Mouse (Mus musculus): ENCODE results near the gene Neurl1a. TPM values are rescaled to one million over a fixed set of nuclear protein-coding genes. Genes with fewer than 3 reads are reported as not detected.

Gene Neurl1a
- polyA plus RNA-seq (2012; rRNA removed), result 13.5 and 21.7 TPM in 2 replicates

DNA sequence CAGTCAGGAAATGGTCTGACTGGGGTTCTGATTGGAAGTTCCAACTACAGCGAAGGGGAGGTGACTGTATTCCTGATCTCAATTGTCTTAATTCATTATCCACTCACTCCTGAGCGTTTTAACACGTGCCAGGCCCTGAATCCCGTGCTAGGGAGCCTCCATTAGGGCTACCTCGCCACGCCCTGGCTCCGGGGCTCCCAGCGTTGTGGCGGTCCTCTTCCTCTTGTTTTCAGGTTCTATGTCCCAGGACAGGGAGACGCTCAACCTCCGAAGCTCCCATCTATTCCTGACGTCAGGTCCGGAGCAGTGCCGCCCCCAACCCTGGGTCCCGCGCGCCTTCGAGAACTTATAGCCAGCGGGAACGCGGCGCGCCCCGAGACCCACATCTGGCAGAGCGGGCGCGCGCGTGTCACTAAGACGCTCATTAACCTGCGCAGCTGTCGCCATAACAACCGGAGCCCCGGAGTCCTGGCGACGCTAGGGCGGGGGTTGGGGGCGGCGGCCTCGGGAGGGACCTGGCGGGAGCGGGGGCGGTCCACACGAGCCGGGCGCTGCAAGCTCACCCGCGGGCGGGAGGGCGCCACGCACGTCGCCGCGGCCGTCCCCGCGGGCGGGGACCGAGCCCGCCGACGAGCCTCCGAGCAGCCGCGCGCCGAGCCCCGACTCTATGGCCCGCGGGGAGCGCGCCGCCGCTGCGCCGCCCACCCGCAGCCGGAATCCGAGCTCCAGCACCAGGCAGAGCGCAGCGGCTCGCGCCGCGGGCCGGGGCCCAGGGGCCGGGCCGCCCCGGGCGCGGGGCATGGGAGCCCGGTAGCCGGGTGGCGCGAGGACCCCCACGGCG lies at the start of gene Neurl1a:
TSS of gene Neurl1a (plus strand) at position 390 of the 841 bp plus-strand sequence.

DNA sequence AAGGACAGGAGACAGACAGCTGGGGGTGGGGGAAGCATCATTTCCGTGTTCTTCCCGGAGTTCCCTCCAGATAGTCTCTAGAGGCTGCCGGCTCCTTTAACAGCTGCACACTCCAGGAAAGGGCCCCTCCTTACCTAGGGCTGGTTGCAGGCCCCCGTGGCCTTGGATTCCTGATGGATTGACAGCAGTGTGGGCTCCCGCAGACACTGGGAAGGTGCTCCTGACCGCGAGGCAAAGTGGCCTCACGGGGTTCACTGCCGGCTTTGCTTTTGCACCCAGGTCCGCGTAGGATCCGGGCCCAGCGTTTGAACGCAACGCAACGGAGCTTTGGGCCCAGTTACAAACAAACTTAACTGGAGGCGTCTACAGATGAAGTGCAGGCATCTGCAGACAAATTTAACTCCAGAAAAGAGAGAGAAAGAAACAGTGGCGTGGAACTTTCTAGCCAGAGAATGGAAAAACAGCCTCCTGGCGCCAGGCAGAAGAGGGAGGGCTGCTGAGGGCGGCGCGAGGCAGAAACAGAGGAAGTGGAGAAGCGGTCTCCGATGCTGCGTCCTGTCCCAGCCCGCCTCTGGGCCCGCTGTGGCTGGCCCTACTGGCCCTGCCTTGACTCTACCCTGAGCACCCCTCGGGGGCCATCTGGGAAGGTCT lies 40.7 kb upstream of the Neurl1a start, which contains the start of gene Calhm2:
TSS of gene Calhm2 (minus strand) at position 524 of the 651 bp plus-strand sequence.

DNA sequence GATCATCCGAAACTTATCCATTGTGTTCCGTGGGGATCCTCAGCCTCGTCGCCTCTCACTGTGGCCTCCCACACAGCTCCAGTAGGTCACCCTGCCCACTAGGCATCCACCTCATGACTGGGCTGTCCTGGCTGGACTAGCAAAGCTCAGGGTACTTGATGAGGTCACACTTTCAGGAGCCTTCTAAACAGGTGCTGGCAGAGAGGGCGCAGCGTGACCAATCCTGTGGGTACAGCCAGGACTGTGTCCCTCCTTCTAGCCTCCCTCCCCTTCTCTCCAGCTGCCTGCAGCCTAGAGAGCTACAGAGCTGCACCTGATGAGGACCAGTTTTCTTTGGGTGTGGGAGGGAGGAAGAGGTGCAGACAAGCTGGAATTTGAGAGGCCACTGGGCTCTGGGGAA lies 34.5 kb upstream of the Neurl1a start, which contains the start of gene Calhm1:
TSS of gene Calhm1 (minus strand) at position 101 of the 400 bp plus-strand sequence.

DNA sequence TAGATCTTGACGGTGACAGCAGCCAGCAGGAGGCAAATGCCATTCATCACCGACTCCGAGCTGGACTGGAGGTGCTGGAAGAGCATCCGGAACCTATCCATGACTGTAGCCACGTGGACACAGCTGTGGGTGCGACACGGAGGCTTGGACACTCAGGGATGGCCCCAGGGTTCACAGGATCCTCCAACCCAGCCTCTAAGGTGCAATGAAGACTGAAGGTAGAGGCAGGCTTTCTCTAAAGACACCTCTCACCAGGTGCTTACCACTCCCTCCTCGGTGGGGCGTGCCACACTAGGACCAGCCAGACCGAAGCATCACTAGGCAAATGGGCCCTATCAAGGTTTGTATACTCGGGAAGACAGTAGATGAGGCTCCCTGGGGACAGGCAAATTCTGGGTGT lies 21.0 kb upstream of the Neurl1a start, which contains the start of gene Calhm3:
TSS of gene Calhm3 (minus strand) at position 101 of the 400 bp plus-strand sequence.

Other genes starting within 250 kb of the Neurl1a start
- gene Ina, start 164.1 kb upstream of the Neurl1a start, polyA plus RNA-seq (2012; rRNA removed), result 0.38 and 0.47 TPM in 2 replicates
- gene Nt5c2, start 163.7 kb upstream of the Neurl1a start, polyA plus RNA-seq (2012; rRNA removed), result 18.4 and 20.1 TPM in 2 replicates
- 16.8 and 21.4 TPM in 2 replicates for gene Pcgf6, start 127.9 kb upstream of the Neurl1a start, polyA plus RNA-seq (2012; rRNA removed)
- gene Taf5, start 111.1 kb upstream of the Neurl1a start, polyA plus RNA-seq (2012; rRNA removed), result 5.1 and 6.2 TPM in 2 replicates
- gene Usmg5, start 88.2 kb upstream of the Neurl1a start, polyA plus RNA-seq (2012; rRNA removed), result 9.7 and 18.6 TPM in 2 replicates
- 11.0 and 12.5 TPM in 2 replicates for gene Pdcd11, start 88.1 kb upstream of the Neurl1a start, polyA plus RNA-seq (2012; rRNA removed)
- gene Calhm2, start 40.5 kb upstream of the Neurl1a start, polyA plus RNA-seq (2012; rRNA removed), result 13.2 and 14.8 TPM in 2 replicates
- not detected in 2 replicates for gene Calhm1, start 34.6 kb upstream of the Neurl1a start, polyA plus RNA-seq (2012; rRNA removed)
- not detected in 2 replicates for gene Calhm3, start 21.1 kb upstream of the Neurl1a start, polyA plus RNA-seq (2012; rRNA removed)